Mouse (Mus musculus) cerebellum, adult 2 months (tissue): ENCODE measurements around the gene Rfx8. TPM values are rescaled to one million over a fixed set of nuclear protein-coding genes. Genes with fewer than 3 reads are reported as not detected.
"Not testable (repeated sequence)": the region's sequence is repeated elsewhere in the genome, so short reads cannot be mapped to it uniquely, and the experiment has no call there.

ENCODE experiments used
- DNase-seq, 2 experiments: peaks; one replicate each; pipeline ENCODE4 v3.0.0; 2021
- H3K27ac ChIP-seq: fragments of 200-500 bp; 2 replicates; pipeline ENCODE4 v1.5.1; 2012; ENCODE audit warnings: low read length, control low read depth, inconsistent platforms; ENCODE audit not compliant: insufficient read depth
- H3K27me3 ChIP-seq: fragments of 200-500 bp; 2 replicates; pipeline ENCODE4 v1.6.1; 2012; ENCODE audit warnings: inconsistent platforms, mild to moderate bottlenecking, low read length, moderate library complexity; ENCODE audit not compliant: control insufficient read depth, insufficient read depth
- H3K4me1 ChIP-seq: fragments of 200-500 bp; 2 replicates; pipeline ENCODE4 v1.6.1; 2011; ENCODE audit warnings: low read length; ENCODE audit not compliant: control insufficient read depth, insufficient read depth
- H3K4me3 ChIP-seq: fragments of 200-500 bp; replicated peaks from 2 replicates; pipeline ENCODE3; 2011; ENCODE audit warnings: mild to moderate bottlenecking, low read depth, low read length, control low read depth; ENCODE audit not compliant: insufficient read depth
- CTCF ChIP-seq: fragments of 200-500 bp; IDR thresholded peaks from 2 replicates; pipeline ENCODE4 v1.5.1; 2011; ENCODE audit warnings: low read depth, mild to moderate bottlenecking, control low read depth, low read length, moderate library complexity, borderline replicate concordance; ENCODE audit not compliant: insufficient read depth
- POLR2A ChIP-seq: fragments of 200-500 bp; IDR thresholded peaks from 2 replicates; pipeline ENCODE4 v1.6.1; 2011; ENCODE audit warnings: low read length, control low read depth, borderline replicate concordance; ENCODE audit not compliant: insufficient read depth
- WGBS: fragments of 180-500 bp; shearing (Covaris S2); methylation state at CpG from one replicate; pipeline ENCODE4 v1.1.7; 2018; 5-methylcytosine and 5-hydroxymethylcytosine counted together
- polyA plus RNA-seq: library from polyadenylated mRNA; depleted of rRNA; stranded (reverse); fragments of >200 nt; gene quantifications from 2 replicates; pipeline ENCODE4 v1.2.3, GENCODE M21; 2012

The Rfx8 gene
- polyA plus RNA-seq, 1 experiment, result 0.26 TPM

DNA sequence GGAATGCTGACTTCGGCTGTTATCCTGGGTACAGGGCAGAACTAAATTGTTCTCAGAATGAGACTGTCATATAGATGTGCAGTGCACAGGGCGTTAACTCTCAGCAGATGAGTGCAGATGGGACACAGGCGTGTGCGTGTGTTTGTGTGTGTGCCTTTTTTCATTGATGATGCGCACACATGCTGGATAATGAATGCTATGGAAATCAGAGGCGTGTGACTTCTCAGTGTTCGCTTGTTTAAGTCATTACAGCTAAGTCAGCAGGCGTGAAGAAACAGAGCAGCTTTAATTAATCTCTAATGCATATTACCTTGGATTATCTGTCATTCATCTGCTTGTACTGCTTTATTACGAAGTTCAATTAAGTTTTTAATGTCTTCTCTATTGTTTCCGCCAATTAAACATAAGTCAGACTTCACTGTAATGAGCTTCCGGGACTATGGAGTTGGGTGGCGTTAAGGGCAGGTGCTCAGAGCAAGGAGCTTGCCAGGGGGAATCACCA is 54.0 kb downstream of the Rfx8 start:
- no peak for DNase-seq
- Histone ChIP-seq H3K27ac (no peak overlapping the region), H3K4me1 (no peaks in the 10 kb centered on the region), H3K27me3 (no peaks in the 10 kb centered on the region), H3K4me3 (no peak overlapping the region)
- 52% methylated on average over 12 of the region's 12 CpGs for WGBS
- no peak for TF ChIP-seq CTCF
- TF ChIP-seq POLR2A, result no peak

DNA sequence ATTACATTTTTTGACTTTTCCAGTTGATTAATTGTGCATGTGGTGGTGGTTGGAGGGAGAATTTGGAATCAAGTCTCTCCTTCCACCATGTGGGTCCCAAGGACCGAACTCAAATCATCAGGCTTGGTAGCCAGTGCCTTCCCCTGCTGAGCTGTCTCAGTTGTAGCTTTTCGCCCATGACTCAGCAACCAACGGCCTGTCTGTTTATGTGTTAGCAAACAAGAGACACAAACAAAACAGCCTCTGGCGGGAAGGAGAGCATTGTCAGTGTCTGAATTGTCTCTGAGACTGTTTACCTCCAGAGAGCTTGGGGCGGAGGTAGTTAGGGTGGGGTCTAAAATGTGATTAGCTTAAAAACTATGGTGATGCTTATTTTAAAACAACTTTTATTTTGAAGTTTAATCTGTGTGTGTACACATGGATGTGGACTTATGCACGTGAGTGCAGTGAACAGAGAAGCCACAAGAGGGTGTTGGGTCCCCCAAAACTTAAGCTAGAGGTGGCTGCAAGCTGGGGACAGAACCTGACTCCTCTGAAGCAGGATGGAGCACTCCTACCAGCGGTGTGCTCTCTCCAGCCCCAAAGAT is 56.7 kb downstream of the Rfx8 start:
- TF ChIP-seq POLR2A, result no peak
- no peak for TF ChIP-seq CTCF
- WGBS, result 87% methylated on average over 7 of the region's 7 CpGs
- Histone ChIP-seq H3K4me1 (no peaks in the 10 kb centered on the region), H3K4me3 (no peak overlapping the region), H3K27ac (no peak overlapping the region), H3K27me3 (no peaks in the 10 kb centered on the region)
- no peak for DNase-seq

DNA sequence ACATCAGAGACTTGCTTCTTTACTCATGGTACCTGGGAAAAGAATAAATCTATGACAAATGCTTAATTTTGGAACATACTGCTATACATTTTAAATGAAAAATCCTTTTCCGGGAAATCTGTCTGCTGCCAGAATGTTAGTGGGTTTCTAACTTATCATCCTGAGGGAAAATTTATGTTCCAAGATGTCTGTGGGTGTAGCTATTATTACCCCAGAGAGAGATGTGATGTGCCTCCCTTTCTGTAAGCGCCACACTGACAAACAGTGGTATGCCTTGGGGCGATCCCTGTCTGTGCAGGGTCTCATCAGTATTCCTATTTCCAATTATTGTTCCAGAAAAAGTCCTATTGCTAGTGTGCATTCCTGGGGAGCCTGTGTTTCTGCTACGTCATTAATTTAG is 57.7 kb downstream of the Rfx8 start:
- DNase-seq, result no peak
- Histone ChIP-seq H3K4me1 (no peaks in the 10 kb centered on the region), H3K4me3 (no peak overlapping the region), H3K27ac (no peak overlapping the region), H3K27me3 (no peaks in the 10 kb centered on the region)
- WGBS, result 93% methylated on average over 4 of the region's 4 CpGs
- TF ChIP-seq POLR2A (no peak), CTCF (no peak)

DNA sequence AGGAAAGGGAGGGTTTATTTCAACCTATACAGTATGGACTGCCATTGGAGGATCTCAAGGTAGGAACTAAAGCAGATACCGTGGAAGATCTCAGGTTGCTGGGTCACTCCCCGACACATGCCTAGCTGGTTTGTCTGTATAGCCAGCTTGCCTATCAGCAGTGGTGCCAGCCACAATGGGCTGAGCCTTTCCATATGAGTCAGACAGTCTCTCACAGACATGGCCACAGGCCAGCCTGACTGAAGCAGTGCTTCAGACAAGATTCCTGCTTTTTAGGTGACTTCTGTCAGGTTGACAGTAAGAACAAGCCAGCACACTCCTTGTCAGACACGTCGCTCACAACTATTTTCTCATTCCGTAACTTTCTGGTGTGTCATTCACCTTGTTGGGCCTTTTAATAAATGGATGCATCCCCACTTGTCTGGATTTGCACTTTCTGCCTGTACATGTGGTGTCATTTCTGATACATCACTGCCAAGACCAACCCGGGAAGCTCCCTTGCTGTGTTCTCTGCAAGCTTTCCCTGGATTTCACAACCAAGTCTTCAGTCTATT is 63.7 kb downstream of the Rfx8 start:
- Histone ChIP-seq H3K27me3 (no peaks in the 10 kb centered on the region), H3K4me3 (no peak overlapping the region), H3K27ac (no peak overlapping the region), H3K4me1 (no peaks in the 10 kb centered on the region)
- no peak for TF ChIP-seq CTCF
- TF ChIP-seq POLR2A, result no peak
- WGBS, result 57% methylated on average over 6 of the region's 6 CpGs
- no peak for DNase-seq

DNA sequence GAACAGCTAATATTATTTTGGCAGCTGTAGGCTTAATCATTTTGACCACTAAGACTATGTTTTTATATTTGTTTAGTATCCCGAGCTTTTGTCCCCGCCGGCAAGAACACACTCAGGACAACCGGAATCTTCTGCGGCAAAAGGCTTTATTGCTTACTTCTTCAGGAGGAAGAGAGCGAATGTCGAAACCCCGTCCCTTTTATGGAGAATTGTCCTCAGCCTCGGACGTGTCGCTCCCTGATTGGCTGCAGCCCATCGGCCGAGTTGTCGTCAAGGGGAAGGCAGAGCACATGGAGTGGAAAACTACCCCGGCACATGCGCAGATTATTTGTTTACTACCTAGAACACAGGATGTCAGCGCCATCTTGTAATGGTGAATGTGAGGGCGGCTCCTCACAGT is 65.9 kb downstream of the Rfx8 start:
- DNase-seq, H3K4me1 ChIP-seq, H3K27me3 ChIP-seq, H3K4me3 ChIP-seq, H3K27ac ChIP-seq: not testable (repeated sequence)
- 89% methylated on average over 18 of the region's 18 CpGs for WGBS

DNA sequence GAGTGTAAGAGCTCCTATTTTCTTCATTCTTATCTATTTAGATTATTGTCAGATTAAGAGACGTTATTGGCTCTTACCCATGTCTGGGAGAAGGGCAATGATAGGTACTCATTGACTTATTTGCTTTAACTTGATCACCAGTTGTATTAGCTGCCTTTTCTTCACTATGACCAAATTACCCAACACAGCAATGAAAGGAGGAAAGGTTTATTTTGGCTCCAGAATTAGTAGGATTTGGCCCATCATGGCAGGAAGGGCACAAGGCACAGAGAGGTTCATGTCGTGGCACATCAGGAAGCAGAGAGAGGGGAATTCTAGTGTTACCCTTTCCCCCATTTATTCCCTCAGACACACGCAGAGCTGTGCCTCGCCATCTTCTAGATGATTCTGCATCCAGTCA is 67.8 kb downstream of the Rfx8 start:
- Histone ChIP-seq H3K27ac (no peak overlapping the region), H3K4me3 (no peak overlapping the region), H3K4me1 (no peaks in the 10 kb centered on the region; the same call in 1 of the 2 replicates), H3K27me3 (no peaks in the 10 kb centered on the region)
- WGBS, result 92% methylated on average over 4 of the region's 4 CpGs
- TF ChIP-seq CTCF, result no peak
- no peak for TF ChIP-seq POLR2A
- DNase-seq, result no peak

DNA sequence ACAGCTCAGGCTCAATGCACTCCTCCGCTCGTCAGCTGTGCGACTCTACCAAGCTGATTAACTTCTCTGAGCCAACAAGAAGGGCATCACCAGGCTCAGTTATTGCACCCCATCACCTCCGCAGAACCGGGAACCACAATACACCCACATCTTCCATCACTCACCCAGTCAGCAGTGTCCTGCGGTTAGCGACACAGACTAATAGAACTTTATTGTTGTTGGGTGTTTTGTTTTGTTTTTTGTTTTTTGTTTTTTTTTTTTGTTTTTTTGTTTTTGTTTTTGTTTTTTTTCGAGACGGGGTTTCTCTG is 69.6 kb downstream of the Rfx8 start, which contains the start of gene Creg2:
Creg2 (minus strand) TSS at position 234 of the 308 bp plus-strand sequence.
- Histone ChIP-seq H3K4me1 (no peaks in the 10 kb centered on the region; the same call in 1 of the 2 replicates), H3K27ac (no peak within 1 kb of the TSS), H3K27me3 (no peaks in the 10 kb centered on the region), H3K4me3 (peak within 1 kb of the TSS; percentile 69)
- TF ChIP-seq POLR2A, result no peak
- TF ChIP-seq CTCF, result no peak
- WGBS, result 33% methylated on average over 9 of the region's 9 CpGs
- DNase-seq, result no peak

DNA sequence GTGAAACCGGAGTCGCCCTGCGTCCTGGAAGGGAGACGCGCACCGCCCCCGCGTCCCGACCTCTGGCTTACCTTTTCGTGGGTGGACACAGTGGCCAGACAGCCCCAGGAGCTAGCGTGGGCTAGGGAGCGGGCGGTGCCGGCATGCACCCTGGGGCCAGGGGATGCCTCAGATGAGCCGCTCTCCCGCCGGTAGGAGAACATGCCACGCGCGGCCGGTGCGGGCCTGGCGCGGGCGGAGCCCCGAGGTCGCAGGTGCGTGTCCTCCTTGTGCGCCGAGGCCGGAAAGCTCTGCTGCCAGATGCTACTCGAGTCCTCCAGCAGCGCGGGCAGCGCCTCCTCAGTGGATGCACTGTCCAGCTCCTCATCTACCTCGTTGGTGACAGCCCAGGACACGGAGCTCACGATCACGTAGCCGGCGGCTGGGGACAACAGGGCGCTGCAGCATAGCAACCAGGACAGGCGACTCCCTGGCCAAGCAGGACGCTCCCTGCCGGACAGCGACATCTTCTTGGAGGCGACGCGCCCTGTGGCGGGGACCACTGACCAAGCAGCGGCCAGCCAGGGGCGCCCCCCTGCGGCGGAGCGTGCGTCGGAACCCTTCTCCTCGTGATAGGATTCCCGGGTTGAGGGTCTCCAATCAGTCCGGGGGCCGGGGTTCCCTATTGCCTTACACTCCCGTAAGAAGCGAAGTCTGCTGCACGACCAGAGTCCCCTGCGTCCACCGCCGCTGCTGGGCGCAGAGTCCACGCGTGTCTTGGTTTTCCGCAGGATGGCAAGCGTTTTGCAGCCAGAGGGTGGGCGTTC is 70.2 kb downstream of the Rfx8 start:
- H3K27me3 ChIP-seq, result no peaks in the 10 kb centered on the region
- under 1% methylated on average over 73 of the region's 73 CpGs for WGBS
- H3K27ac ChIP-seq, result no peak overlapping the region
- peak overlapping the region; percentile 69 for H3K4me3 ChIP-seq
- TF ChIP-seq POLR2A (no peak), CTCF (peak; percentile 42; the same call in 1 of the 2 replicates)
- DNase-seq, result peak; percentile 62 to 65
- H3K4me1 ChIP-seq, result no peaks in the 10 kb centered on the region; the same call in 1 of the 2 replicates
